Mouse (Mus musculus) lung, embryonic 14.5 days (tissue): ENCODE measurements around the gene Lgmn. TPM values are rescaled to one million over a fixed set of nuclear protein-coding genes. Genes with fewer than 3 reads are reported as not detected.
A peak's percentile ranks its signal among the peaks of the same experiment; 100 is the strongest.

Experiments
- ATAC-seq: fragments of 200-750 bp; cut with Nextera tagmentation; 2 replicates; pipeline ENCODE4 v1.8.0; 2017; ENCODE audit warnings: mild to moderate bottlenecking, moderate TSS enrichment, moderate library complexity; ENCODE audit not compliant: insufficient read depth
- DNase-seq: peaks from one replicate; pipeline ENCODE4 v3.0.0-alpha.2; 2015
- H3K27ac ChIP-seq: fragments of 300-500 bp; sonication (generic); 2 replicates; pipeline ENCODE4 v1.5.1; 2014; ENCODE audit warnings: low read depth, mild to moderate bottlenecking, moderate library complexity
- H3K27me3 ChIP-seq: fragments of 300-500 bp; sonication (generic); 2 replicates; pipeline ENCODE4 v1.6.1; 2014; ENCODE audit warnings: low read length, control low read depth; ENCODE audit not compliant: insufficient read depth
- H3K36me3 ChIP-seq: fragments of 300-500 bp; sonication (generic); 2 replicates; pipeline ENCODE4 v1.6.1; 2014; ENCODE audit warnings: control low read depth; ENCODE audit not compliant: insufficient read depth
- H3K4me1 ChIP-seq: fragments of 300-500 bp; sonication (generic); 2 replicates; pipeline ENCODE4 v1.6.1; 2014; ENCODE audit warnings: antibody characterized with exemption, control low read depth; ENCODE audit not compliant: insufficient read depth
- H3K4me2 ChIP-seq: fragments of 300-500 bp; sonication (generic); 2 replicates; pipeline ENCODE4 v1.6.1; 2014; ENCODE audit warnings: mild to moderate bottlenecking
- H3K4me3 ChIP-seq: fragments of 300-500 bp; sonication (generic); 2 replicates; pipeline ENCODE4 v1.5.1; 2014; ENCODE audit warnings: low read depth, low read length
- H3K9ac ChIP-seq: fragments of 300-500 bp; sonication (generic); 2 replicates; pipeline ENCODE4 v1.6.1; 2014
- H3K9me3 ChIP-seq: fragments of 300-500 bp; sonication (generic); 2 replicates; pipeline ENCODE4 v1.6.1; 2016; ENCODE audit warnings: low read depth, low read length, control low read depth
- CTCF ChIP-seq: IDR thresholded peaks from 2 replicates; pipeline ENCODE4 v1.5.1; 2016; ENCODE audit warnings: antibody characterized with exemption, low read depth
- WGBS: fragments of 180-500 bp; shearing (Covaris S2); extraction: QIAGEN DNeasy Blood & Tissue Kit; methylation state at CpG from one replicate; pipeline ENCODE4 v1.1.7; 2014; 5-methylcytosine and 5-hydroxymethylcytosine counted together
- polyA plus RNA-seq: library from polyadenylated mRNA; unstranded; fragments of >200 nt; fragmentation: Nextera tagmentation; extraction: Ambion mirVana; gene quantifications from 2 replicates; pipeline ENCODE4 v1.2.1, GENCODE M21; 2014

Lgmn gene
- polyA plus RNA-seq, 1 experiment from 2014 or later = 104 TPM

DNA sequence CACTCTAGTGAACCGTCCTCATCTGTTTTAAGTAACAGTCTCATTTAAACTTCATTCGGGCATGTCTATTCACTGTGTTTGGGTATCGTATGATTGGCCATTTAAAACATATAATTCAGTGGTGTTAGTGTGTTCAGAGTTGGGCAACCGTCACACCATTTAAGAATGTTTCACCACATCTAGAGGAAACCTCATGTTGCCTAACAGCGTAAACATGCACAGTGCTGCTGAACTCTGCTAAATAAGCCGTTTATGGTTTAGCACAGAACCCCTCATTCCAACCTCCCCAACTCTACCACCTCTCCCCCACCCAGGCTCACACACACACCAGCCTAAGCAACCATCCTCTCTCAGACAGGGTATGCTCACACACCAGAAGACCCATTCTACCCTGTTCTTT, 91.2 kb downstream of the Lgmn start:
- no peak overlapping the region for H3K4me3 ChIP-seq
- no peaks in the 10 kb centered on the region for H3K27me3 ChIP-seq
- DNase-seq (no peak), ATAC-seq (no peak)
- H3K36me3 ChIP-seq = peaks cover 11% of the 10 kb centered on the region
- no peaks in the 10 kb centered on the region for H3K9me3 ChIP-seq
- no peaks in the 10 kb centered on the region for H3K4me1 ChIP-seq
- no peak overlapping the region for H3K4me2 ChIP-seq
- H3K9ac ChIP-seq = no peak overlapping the region
- WGBS = 87% methylated on average over 6 of the region's 6 CpGs
- TF ChIP-seq CTCF = no peak
- no peak overlapping the region for H3K27ac ChIP-seq

DNA sequence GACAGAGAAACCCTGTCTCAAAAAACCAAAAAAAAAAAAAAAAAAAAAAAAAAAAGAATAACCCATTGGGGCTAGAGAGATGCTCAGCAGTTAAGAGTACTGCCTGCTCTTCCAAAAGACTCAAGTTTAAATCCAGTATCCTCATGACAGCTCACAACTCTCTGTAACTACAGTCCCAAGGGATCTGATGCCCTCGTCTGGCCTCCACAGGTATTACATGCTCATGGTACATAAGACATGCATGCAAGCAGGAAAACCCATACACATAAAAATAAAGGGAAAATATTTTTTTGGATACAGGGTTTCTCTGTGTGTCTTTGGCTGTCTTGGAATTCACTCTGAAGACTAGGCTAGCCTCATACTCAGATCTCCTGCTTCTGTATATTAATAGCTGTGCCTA, 93.1 kb downstream of the Lgmn start:
- Histone ChIP-seq H3K9ac (no peak overlapping the region), H3K4me2 (no peak overlapping the region), H3K4me1 (0 out of 2 replicates have a peak, but pooled peaks cover 5% of the 10 kb centered on the region), H3K36me3 (peaks cover 6% of the 10 kb centered on the region; the same call in 1 of the 2 replicates), H3K27me3 (no peaks in the 10 kb centered on the region), H3K9me3 (no peaks in the 10 kb centered on the region), H3K4me3 (no peak overlapping the region), H3K27ac (no peak overlapping the region)
- WGBS = 25% methylated on average over 1 of the region's 1 CpGs
- DNase-seq (peak; percentile 88), ATAC-seq (peak; percentile 39; the same call in 1 of the 2 replicates)
- peak; percentile 80 for TF ChIP-seq CTCF

DNA sequence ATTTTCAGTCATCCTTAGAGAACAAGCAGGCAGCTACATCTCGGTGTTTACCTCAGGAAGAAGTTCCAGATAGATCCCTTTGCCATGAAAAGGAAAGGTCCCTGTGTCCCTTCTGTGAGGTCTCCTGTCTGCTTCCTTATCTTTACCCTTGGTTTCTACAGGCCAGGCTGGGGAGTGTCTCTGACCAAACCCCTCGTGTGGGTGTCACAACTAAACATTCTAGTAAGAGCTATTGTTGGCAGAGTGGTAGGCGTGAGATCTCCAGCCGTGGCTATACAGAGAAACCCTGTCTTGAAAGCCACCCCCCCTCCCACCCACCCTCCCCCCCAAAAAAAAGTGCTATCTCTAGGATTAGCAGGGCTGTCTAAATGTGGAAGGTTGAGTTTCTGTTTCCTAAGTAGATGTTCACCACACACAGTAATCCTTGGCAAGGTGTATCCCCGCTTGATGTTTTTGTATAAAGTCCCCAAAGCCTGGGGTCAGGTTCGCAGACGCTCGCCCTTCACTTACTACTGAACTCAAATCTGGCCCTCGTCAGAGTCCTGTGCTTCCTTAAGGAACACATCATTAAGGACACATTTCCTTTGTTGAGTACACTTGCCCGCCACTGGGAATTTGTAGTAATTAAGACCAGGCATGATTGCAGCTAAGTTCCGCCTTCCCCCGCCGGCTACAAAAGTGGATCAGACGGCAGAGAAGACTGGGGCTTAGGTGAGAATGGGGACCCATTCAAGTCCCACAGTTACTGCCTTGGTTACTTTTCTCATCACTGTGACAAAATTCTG, 94.4 kb downstream of the Lgmn start:
- 53% methylated on average over 14 of the region's 14 CpGs for WGBS
- Histone ChIP-seq H3K27ac (no peak overlapping the region), H3K36me3 (no peaks in the 10 kb centered on the region), H3K4me2 (no peak overlapping the region), H3K27me3 (no peaks in the 10 kb centered on the region), H3K9ac (no peak overlapping the region), H3K4me3 (no peak overlapping the region), H3K4me1 (0 out of 2 replicates have a peak, but pooled peaks cover 5% of the 10 kb centered on the region), H3K9me3 (no peaks in the 10 kb centered on the region)
- ATAC-seq (0 out of 2 replicates have a peak, but pooled peaks have one; percentile 40), DNase-seq (peak; percentile 29)
- TF ChIP-seq CTCF = no peak

Other genes starting within 250 kb of the Lgmn start
- gene Rin3, start 156.8 kb downstream of the Lgmn start, polyA plus RNA-seq = 14.3 and 15.4 TPM in 2 replicates
- gene Golga5, start 29.3 kb upstream of the Lgmn start, polyA plus RNA-seq = 29.4 and 33.9 TPM in 2 replicates
- gene Chga, start 115.2 kb upstream of the Lgmn start, polyA plus RNA-seq = 0.23 and 0.43 TPM in 2 replicates